ENCODE assay signal across 8 mouse cellular contexts in genomic region chr11:60175371-60176181, GRCm38 (mm10). TPM values are rescaled to one million over a fixed set of nuclear protein-coding genes. Genes with fewer than 3 reads are reported as not detected.
DNase-seq lines count a peak whose midpoint lies in the region; ATAC-seq lines count a peak whose summit lies in the region.

No protein-coding gene starts in this region.

- peak overlapping the region; percentile 100 for H3K4me2 ChIP-seq in hindbrain, embryonic 11.5 days (replicated peaks; ENCODE audit: low read depth, low read length)
- H3K4me2 ChIP-seq in lung, embryonic 15.5 days: peak overlapping the region; percentile 99

- DNase-seq in Muller cell, postnatal 12 days (ENCODE audit: inconsistent ontology term): peak; percentile 63
- peak; percentile 85 to 86 for DNase-seq in cerebellum, adult 18-20 months
- peak; percentile 74 to 75 for DNase-seq in frontal cortex, postnatal 10 days (ENCODE audit: low spot score in 2 of 2)
- DNase-seq in hindbrain, embryonic 11.5 days (ENCODE audit: low spot score): peak; percentile 76
- DNase-seq in layer of hippocampus, postnatal 10 days (ENCODE audit: low spot score in 2 of 2): peak; percentile 68 to 76
- peak; percentile 50 for DNase-seq in retina, adult 2 months (ENCODE audit: low read depth, low spot score)
- DNase-seq in urinary bladder, postnatal 25 days (ENCODE audit: low spot score): peak; percentile 54

- under 1% methylated on average over 64 of the region's 66 CpGs for WGBS in hindbrain, embryonic 11.5 days
- under 1% methylated on average over 66 of the region's 66 CpGs for WGBS in lung, embryonic 15.5 days

- H3K27me3 ChIP-seq in hindbrain, embryonic 11.5 days (ENCODE audit: control insufficient read depth, insufficient read depth, low read length): no peaks in the 10 kb centered on the region
- no peaks in the 10 kb centered on the region for H3K27me3 ChIP-seq in lung, embryonic 15.5 days

- H3K9me3 ChIP-seq in hindbrain, embryonic 11.5 days (ENCODE audit: control insufficient read depth, low read length): no peaks in the 10 kb centered on the region
- no peaks in the 10 kb centered on the region for H3K9me3 ChIP-seq in lung, embryonic 15.5 days

- peaks cover 23% of the 10 kb centered on the region for H3K4me1 ChIP-seq in hindbrain, embryonic 11.5 days (replicated peaks; ENCODE audit: control insufficient read depth, insufficient read depth, low read length)
- peaks cover 90% of the 10 kb centered on the region for H3K4me1 ChIP-seq in lung, embryonic 15.5 days

- peak overlapping the region; percentile 79 for H3K9ac ChIP-seq in hindbrain, embryonic 11.5 days (ENCODE audit: low read depth, low read length)
- peak overlapping the region; percentile 61 for H3K9ac ChIP-seq in lung, embryonic 15.5 days

- peak overlapping the region; percentile 64 for H3K4me3 ChIP-seq in hindbrain, embryonic 11.5 days (ENCODE audit: low read depth, low read length)
- peak overlapping the region; percentile 58 for H3K4me3 ChIP-seq in lung, embryonic 15.5 days

- peak overlapping the region; percentile 97 for H3K27ac ChIP-seq in hindbrain, embryonic 11.5 days (ENCODE audit: low read depth, low read length)
- peak overlapping the region; percentile 91 for H3K27ac ChIP-seq in lung, embryonic 15.5 days

- no peaks in the 10 kb centered on the region for H3K36me3 ChIP-seq in hindbrain, embryonic 11.5 days (ENCODE audit: control insufficient read depth, insufficient read depth, low read length)
- no peaks in the 10 kb centered on the region for H3K36me3 ChIP-seq in lung, embryonic 15.5 days

- ATAC-seq in hindbrain, embryonic 11.5 days (ENCODE audit: low FRiP score): peak; percentile 43
- peak; percentile 50 for ATAC-seq in lung, embryonic 15.5 days (ENCODE audit: borderline replicate concordance, extremely low read depth, low FRiP score, low TSS enrichment)

RNA-seq across cellular contexts. Expression of gene Srebf1, which starts 46.8 kb away (rescaled TPM):
- 40.4 and 44.7 TPM in 2 replicates for polyA plus RNA-seq in hindbrain, embryonic 11.5 days (2014; fragmentation: Nextera tagmentation; extraction: Ambion mirVana)
- total RNA-seq in layer of hippocampus, postnatal 10 days (2021): 10 to 100 TPM; 46.8 to 52.8 TPM
- polyA plus RNA-seq in lung, embryonic 15.5 days (2015; fragmentation: Nextera tagmentation; extraction: Ambion mirVana): 74.3 and 76.8 TPM in 2 replicates

Comparison
In these comparisons a context has a peak if more than half of its experiments do, and no peak if none do; other contexts are left out.
1. Peak in every context shown above with its lines: DNase-seq, ATAC-seq, H3K4me3 ChIP-seq and H3K27ac ChIP-seq.